Mouse (Mus musculus): ENCODE results near the gene Kctd19.

Gene Kctd19

GRCm38 (mm10) chr8:105426878-105427277 is 13.6 kb upstream of the Kctd19 start:
- DNase-seq (ENCODE audit: low read depth in 1 of 2, low spot score in 2 of 2): no peak

- DNase-seq (ENCODE audit: low read depth in 1 of 2, low spot score in 2 of 2): no peak
Measured at GRCm38 (mm10) chr8:105422006-105422405, 8.7 kb upstream of the Kctd19 start.

- DNase-seq (ENCODE audit: low read depth in 1 of 2, low spot score in 2 of 2): no peak
Measured at GRCm38 (mm10) chr8:105419800-105420199, 6.5 kb upstream of the Kctd19 start.

GRCm38 (mm10) chr8:105418992-105419391 is 5.7 kb upstream of the Kctd19 start:
- DNase-seq (ENCODE audit: low read depth in 1 of 2, low spot score in 2 of 2): no peak

GRCm38 (mm10) chr8:105409947-105410346 is 3.4 kb downstream of the Kctd19 start:
- DNase-seq (ENCODE audit: low read depth in 1 of 2, low spot score in 2 of 2): no peak

GRCm38 (mm10) chr8:105408331-105408730 is 5.0 kb downstream of the Kctd19 start:
- DNase-seq (ENCODE audit: low read depth in 1 of 2, low spot score in 2 of 2): no peak

- no peak for DNase-seq (ENCODE audit: low read depth in 1 of 2, low spot score in 2 of 2)
Measured at GRCm38 (mm10) chr8:105406416-105406815, 6.9 kb downstream of the Kctd19 start.

GRCm38 (mm10) chr8:105404496-105404895 is 8.8 kb downstream of the Kctd19 start:
- DNase-seq (ENCODE audit: low read depth in 1 of 2, low spot score in 2 of 2): no peak

- no peak for DNase-seq (ENCODE audit: low read depth in 1 of 2, low spot score in 2 of 2)
Measured at GRCm38 (mm10) chr8:105403467-105403866, 9.8 kb downstream of the Kctd19 start.

- DNase-seq (ENCODE audit: low read depth in 1 of 2, low spot score in 2 of 2): no peak
Measured at GRCm38 (mm10) chr8:105400016-105400415, 13.3 kb downstream of the Kctd19 start.

GRCm38 (mm10) chr8:105397747-105398146 is 15.6 kb downstream of the Kctd19 start:
- no peak for DNase-seq (ENCODE audit: low read depth in 1 of 2, low spot score in 2 of 2)

GRCm38 (mm10) chr8:105393915-105394314 is 19.4 kb downstream of the Kctd19 start:
- no peak for DNase-seq (ENCODE audit: low read depth in 1 of 2, low spot score in 2 of 2)

- no peak for DNase-seq (ENCODE audit: low read depth in 1 of 2, low spot score in 2 of 2)
Measured at GRCm38 (mm10) chr8:105393089-105393787, 20.1 kb downstream of the Kctd19 start.

GRCm38 (mm10) chr8:105389096-105389495 is 24.2 kb downstream of the Kctd19 start:
- no peak for DNase-seq (ENCODE audit: low read depth in 1 of 2, low spot score in 2 of 2)

GRCm38 (mm10) chr8:105387151-105387550 is 26.2 kb downstream of the Kctd19 start:
- DNase-seq (ENCODE audit: low read depth in 1 of 2, low spot score in 2 of 2): no peak

- DNase-seq (ENCODE audit: low read depth in 1 of 2, low spot score in 2 of 2): no peak
Measured at GRCm38 (mm10) chr8:105384070-105384469, 29.2 kb downstream of the Kctd19 start.

- DNase-seq (ENCODE audit: low read depth in 1 of 2, low spot score in 2 of 2): no peak
Measured at GRCm38 (mm10) chr8:105380308-105380707, 33.0 kb downstream of the Kctd19 start.

GRCm38 (mm10) chr8:105378673-105379072 is 34.6 kb downstream of the Kctd19 start:
- DNase-seq (ENCODE audit: low read depth in 1 of 2, low spot score in 2 of 2): no peak

GRCm38 (mm10) chr8:105374513-105374966 is 38.8 kb downstream of the Kctd19 start:
- DNase-seq (ENCODE audit: low read depth in 1 of 2, low spot score in 2 of 2): peak in 1 of 2 experiments; percentile 48

GRCm38 (mm10) chr8:105373032-105373431 is 40.3 kb downstream of the Kctd19 start, which contains the start of gene Plekhg4:
TSS of gene Plekhg4 (plus strand) at chr8:105373274.
- DNase-seq (ENCODE audit: low read depth in 1 of 2, low spot score in 2 of 2): no peak

- no peak for DNase-seq (ENCODE audit: low read depth in 1 of 2, low spot score in 2 of 2)
Measured at GRCm38 (mm10) chr8:105372473-105372872, 40.8 kb downstream of the Kctd19 start.

GRCm38 (mm10) chr8:105367107-105367506 is 46.2 kb downstream of the Kctd19 start:
- DNase-seq (ENCODE audit: low read depth in 1 of 2, low spot score in 2 of 2): no peak

Measured in monocyte, adult 2 months (primary cell).